ENCODE assay signal across 10 mouse cellular contexts in the genomic region with DNA sequence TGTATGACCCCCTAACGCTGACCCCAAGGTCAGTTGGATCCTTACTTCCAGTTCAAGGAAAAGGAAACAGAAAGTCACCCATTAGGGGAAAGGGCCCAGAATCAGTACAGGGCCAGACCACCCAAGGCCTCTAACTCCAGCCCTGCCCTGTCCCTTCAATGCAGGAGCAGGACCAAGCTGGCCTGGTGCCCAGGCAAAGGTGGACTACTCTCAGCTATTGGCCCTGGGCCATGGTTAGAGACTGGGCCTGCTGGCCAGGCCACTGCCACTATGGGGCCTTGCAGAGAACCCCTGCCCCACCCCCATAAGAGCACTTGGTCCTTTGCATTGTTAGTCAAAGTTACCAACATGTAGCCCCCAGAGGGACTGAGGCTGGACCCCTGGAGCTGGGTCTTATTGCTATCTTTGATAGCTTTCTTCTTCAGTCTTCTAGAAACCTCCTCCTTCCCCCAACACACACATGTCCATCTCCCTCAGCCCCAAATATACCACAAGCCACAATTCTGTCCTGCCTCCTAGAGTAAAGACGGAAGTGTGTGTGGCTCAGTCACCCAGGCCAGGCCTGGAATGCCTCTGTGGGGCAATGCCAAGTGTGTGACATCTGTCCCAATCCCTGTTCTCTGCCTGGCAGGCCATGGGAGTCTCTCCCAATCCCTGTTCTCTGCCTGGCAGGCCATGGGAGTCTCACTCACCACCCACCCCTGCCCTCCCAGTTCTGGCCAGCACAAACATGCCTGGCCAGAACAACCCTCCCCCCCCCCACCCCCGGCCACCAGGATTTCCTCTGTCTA. TPM values are rescaled to one million over a fixed set of nuclear protein-coding genes. Genes with fewer than 3 reads are reported as not detected.
DNase-seq lines count a peak whose midpoint lies in the region; ATAC-seq and TF ChIP-seq lines count a peak whose summit lies in the region.
"Had no signal": no experiment of that assay in that cellular context is flagged by ENCODE, and none has a peak within 500 bp of the region (broad histone marks: within the 10 kb centered on the region; RNA-seq: fewer than 3 reads in every experiment).

No protein-coding gene starts in this region.

- DNase-seq in gastrocnemius, adult 2 months = peak; percentile 61
- no peak for DNase-seq in gastrocnemius, postnatal 4 days (ENCODE audit: low spot score in 2 of 2)
- peak; percentile 44 for DNase-seq in urinary bladder, postnatal 14 days (ENCODE audit: low spot score)
- no peak for DNase-seq in urinary bladder, adult 18-20 months (ENCODE audit: low spot score in 2 of 2)
- DNase-seq in heart, postnatal 36 days = peak; percentile 50 to 54
- peak; percentile 61 for DNase-seq in stomach, postnatal 0 days (ENCODE audit: low spot score)
- no peak for DNase-seq in hindbrain, embryonic 10.5 days (ENCODE audit: low spot score)
- no peak for DNase-seq in B cell, adult 2 months

- no peaks in the 10 kb centered on the region for H3K27me3 ChIP-seq in stomach, postnatal 0 days (ENCODE audit: control insufficient read depth, insufficient read depth, low read length)
- no peaks in the 10 kb centered on the region for H3K27me3 ChIP-seq in hindbrain, embryonic 10.5 days (ENCODE audit: insufficient read depth, poor library complexity, severe bottlenecking)

- H3K4me1 ChIP-seq in stomach, postnatal 0 days (replicated peaks; ENCODE audit: control insufficient read depth, insufficient read depth) = no peaks in the 10 kb centered on the region
- peaks cover 20% of the 10 kb centered on the region for H3K4me1 ChIP-seq in hindbrain, embryonic 10.5 days (replicated peaks)

- intact Hi-C loops in gastrocnemius, adult 2 months (cut with DNase I) = loop anchor here (5.0 kb wide), 2 partner anchors 93 to 183 kb away; no protein-coding TSS in a partner anchor
- intact Hi-C loops in heart, postnatal 36 days (cut with DNase I) = no loop called here

- no peak for TF ChIP-seq CTCF in gastrocnemius, adult 2 months (IDR thresholded peaks at IDR 0.05)
- TF ChIP-seq CTCF in stomach, postnatal 0 days (IDR thresholded peaks at IDR 0.05; ENCODE audit: low read depth) = no peak

- H3K9ac ChIP-seq in stomach, postnatal 0 days (ENCODE audit: low read length) = no peak overlapping the region; the same call in 1 of the 2 replicates

- no peak overlapping the region for H3K4me2 ChIP-seq in stomach, postnatal 0 days (replicated peaks; ENCODE audit: low read depth)

- no peaks in the 10 kb centered on the region for H3K9me3 ChIP-seq in stomach, postnatal 0 days (ENCODE audit: control insufficient read depth, low read length)
- H3K9me3 ChIP-seq in hindbrain, embryonic 10.5 days = no peaks in the 10 kb centered on the region
- H3K9me3 ChIP-seq: forebrain, embryonic 10.5 days had no signal

- no peak for TF ChIP-seq EP300 in stomach, postnatal 0 days (optimal IDR thresholded peaks at IDR 0.05)

- peaks cover 9% of the 10 kb centered on the region for H3K36me3 ChIP-seq in stomach, postnatal 0 days (ENCODE audit: control insufficient read depth, insufficient read depth, low read length)
- H3K36me3 ChIP-seq in hindbrain, embryonic 10.5 days = peaks cover 3% of the 10 kb centered on the region; the same call in 1 of the 2 replicates

- WGBS in stomach, postnatal 0 days = 87% methylated on average over 3 of the region's 3 CpGs
- WGBS in hindbrain, embryonic 10.5 days = 92% methylated on average over 3 of the region's 3 CpGs

- peak; percentile 28; the same call in 1 of the 2 replicates for ATAC-seq in stomach, postnatal 0 days (ENCODE audit: low FRiP score, low TSS enrichment)

- H3K4me3 ChIP-seq in gastrocnemius, adult 2 months = no peak overlapping the region
- H3K4me3 ChIP-seq in stomach, postnatal 0 days (ENCODE audit: low read depth, low read length) = no peak overlapping the region
- H3K4me3 ChIP-seq in hindbrain, embryonic 10.5 days = no peak overlapping the region
- H3K4me3 ChIP-seq: forebrain, embryonic 10.5 days had no signal

- H3K27ac ChIP-seq in gastrocnemius, adult 2 months = no peak overlapping the region
- H3K27ac ChIP-seq in stomach, postnatal 0 days (replicated peaks) = no peak overlapping the region
- H3K27ac ChIP-seq in hindbrain, embryonic 10.5 days = no peak overlapping the region; the same call in 1 of the 2 replicates
- H3K27ac ChIP-seq: forebrain, embryonic 10.5 days; hindbrain, postnatal 0 days had no signal

RNA-seq across cellular contexts. Expression of a gene that starts 33.3 kb away (rescaled TPM):
- 1 to 10 TPM; 7.8 to 7.9 TPM for total RNA-seq in gastrocnemius, adult 2 months (2021)
- 1 to 10 TPM; 2.1 to 2.2 TPM for total RNA-seq in gastrocnemius, postnatal 4 days (2021)
- 10 to 100 TPM in 1 of 2 experiments, 1 to 10 TPM in 1; 9.2 to 11.1 TPM for total RNA-seq in heart, postnatal 36 days (2021)
- 1.2 and 1.3 TPM in 2 replicates for polyA plus RNA-seq in stomach, postnatal 0 days (2015; fragmentation: Nextera tagmentation; extraction: Ambion mirVana)
- 0.35 and 0.39 TPM in 2 replicates for polyA plus RNA-seq in hindbrain, embryonic 10.5 days (2016; fragmentation: Nextera tagmentation; extraction: Ambion mirVana)

Comparison
In these comparisons a context has a peak if more than half of its experiments do, and no peak if none do; other contexts are left out.
1. DNase-seq: peak in gastrocnemius, adult 2 months (single experiment), urinary bladder, postnatal 14 days (single experiment), heart, postnatal 36 days (2 of 2) and stomach, postnatal 0 days (single experiment); none in gastrocnemius, postnatal 4 days (0 of 2), urinary bladder, adult 18-20 months (0 of 2), hindbrain, embryonic 10.5 days (single experiment) and B cell, adult 2 months (0 of 2).